Mouse (Mus musculus): ENCODE results near the gene Rhpn2. TPM values are rescaled to one million over a fixed set of nuclear protein-coding genes. Genes with fewer than 3 reads are reported as not detected.

Gene Rhpn2
- polyA plus RNA-seq, 1 experiment from 2014 or later: 3.6 TPM

GRCm38 (mm10) chr7:35333231-35333651, 729 bp upstream of the Rhpn2 start:
- peak; percentile 14; the same call in 1 of the 2 replicates for TF ChIP-seq CTCF (IDR thresholded peaks at IDR 0.05; ENCODE audit: low read depth)
- DNase-seq (peak; percentile 59), ATAC-seq (ENCODE audit: insufficient read depth) (peak; percentile 23; the same call in 1 of the 2 replicates)
- Histone ChIP-seq H3K9me3 (ENCODE audit: low read depth, low read length) (no peaks in the 10 kb centered on the region), H3K36me3 (ENCODE audit: insufficient read depth) (no peaks in the 10 kb centered on the region), H3K27ac (ENCODE audit: low read depth) (no peak overlapping the region), H3K4me3 (ENCODE audit: low read depth, low read length) (peak overlapping the region; percentile 56), H3K4me2 (peak overlapping the region; percentile 96), H3K4me1 (ENCODE audit: insufficient read depth) (no peaks in the 10 kb centered on the region), H3K27me3 (ENCODE audit: insufficient read depth, low read length) (peaks cover 22% of the 10 kb centered on the region), H3K9ac (peak overlapping the region; percentile 38)
- WGBS: under 1% methylated on average over 19 of the region's 19 CpGs

GRCm38 (mm10) chr7:35334527-35335452, 820 bp downstream of the Rhpn2 start:
- H3K4me2 ChIP-seq: peak overlapping the region; percentile 96
- H3K36me3 ChIP-seq (ENCODE audit: insufficient read depth): no peaks in the 10 kb centered on the region
- peaks cover 22% of the 10 kb centered on the region for H3K27me3 ChIP-seq (ENCODE audit: insufficient read depth, low read length)
- H3K4me1 ChIP-seq (ENCODE audit: insufficient read depth): no peaks in the 10 kb centered on the region
- peak; percentile 38 for DNase-seq
- no peaks in the 10 kb centered on the region for H3K9me3 ChIP-seq (ENCODE audit: low read depth, low read length)
- TF ChIP-seq CTCF (IDR thresholded peaks at IDR 0.05; ENCODE audit: low read depth): no peak
- H3K4me3 ChIP-seq (ENCODE audit: low read depth, low read length): peak overlapping the region; percentile 56
- WGBS: under 1% methylated on average over 51 of the region's 51 CpGs
- peak; percentile 19; the same call in 1 of the 2 replicates for ATAC-seq (ENCODE audit: insufficient read depth)
- H3K9ac ChIP-seq: peak overlapping the region; percentile 65
- peak overlapping the region; percentile 42; the same call in 1 of the 2 replicates for H3K27ac ChIP-seq (ENCODE audit: low read depth)

GRCm38 (mm10) chr7:35340196-35340595, 6.2 kb downstream of the Rhpn2 start:
- ATAC-seq (ENCODE audit: insufficient read depth) (no peak), DNase-seq (no peak)
- Histone ChIP-seq H3K9ac (no peak overlapping the region), H3K36me3 (ENCODE audit: insufficient read depth) (no peaks in the 10 kb centered on the region), H3K4me1 (ENCODE audit: insufficient read depth) (no peaks in the 10 kb centered on the region), H3K4me3 (ENCODE audit: low read depth, low read length) (no peak overlapping the region), H3K4me2 (no peak overlapping the region), H3K27ac (ENCODE audit: low read depth) (no peak overlapping the region), H3K9me3 (ENCODE audit: low read depth, low read length) (no peaks in the 10 kb centered on the region), H3K27me3 (ENCODE audit: insufficient read depth, low read length) (peaks cover 9% of the 10 kb centered on the region)
- no peak for TF ChIP-seq CTCF (IDR thresholded peaks at IDR 0.05; ENCODE audit: low read depth)
- 48% methylated on average over 5 of the region's 5 CpGs for WGBS

DNA sequence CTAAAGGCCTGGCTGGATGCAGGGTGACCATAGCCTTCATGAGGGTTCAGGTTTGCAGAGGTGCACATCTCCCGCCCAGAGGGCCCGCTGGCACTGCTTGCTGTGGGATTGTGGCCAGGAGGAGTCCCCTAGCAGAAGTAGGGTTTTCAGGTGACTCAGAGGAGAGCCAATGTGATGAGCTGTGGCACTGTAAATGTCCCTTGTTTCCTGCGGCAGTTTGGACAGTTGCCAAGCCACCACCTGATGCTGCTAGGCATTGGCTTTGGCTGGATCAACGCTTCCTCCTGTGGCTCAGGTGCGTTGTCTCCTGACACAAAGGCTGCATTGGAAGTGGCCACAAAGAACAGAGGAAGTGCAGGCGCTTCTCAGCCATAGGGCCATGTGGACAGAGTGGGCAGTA, 7.3 kb downstream of the Rhpn2 start:
- no peak for TF ChIP-seq CTCF (IDR thresholded peaks at IDR 0.05; ENCODE audit: low read depth)
- DNase-seq: no peak
- Histone ChIP-seq H3K36me3 (ENCODE audit: insufficient read depth) (no peaks in the 10 kb centered on the region), H3K4me3 (ENCODE audit: low read depth, low read length) (no peak overlapping the region), H3K27me3 (ENCODE audit: insufficient read depth, low read length) (peaks cover under 1% of the 10 kb centered on the region; the same call in 1 of the 2 replicates), H3K4me1 (ENCODE audit: insufficient read depth) (no peaks in the 10 kb centered on the region), H3K4me2 (no peak overlapping the region), H3K9ac (no peak overlapping the region), H3K27ac (ENCODE audit: low read depth) (no peak overlapping the region), H3K9me3 (ENCODE audit: low read depth, low read length) (no peaks in the 10 kb centered on the region)
- WGBS: 77% methylated on average over 6 of the region's 6 CpGs
- ATAC-seq (ENCODE audit: insufficient read depth): no peak

DNA sequence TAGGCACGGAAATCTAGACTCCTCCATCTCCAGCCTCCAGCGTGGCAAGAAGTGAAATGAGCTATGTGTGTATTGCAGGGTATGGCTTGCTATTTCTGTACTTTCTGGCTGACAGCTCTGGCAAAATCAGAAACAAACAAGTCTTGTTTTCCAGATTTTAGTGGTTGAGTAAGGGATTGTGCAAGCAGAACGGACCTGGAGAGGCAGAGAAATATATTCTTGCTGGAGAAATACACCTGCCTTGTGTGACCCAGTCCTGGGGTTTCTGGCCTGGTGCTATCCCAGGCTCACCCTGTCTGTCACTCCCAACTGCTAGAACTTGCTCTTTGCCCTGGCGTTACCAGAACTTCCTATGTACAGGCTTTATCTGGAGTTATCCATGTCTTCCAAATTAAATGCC, 8.5 kb downstream of the Rhpn2 start:
- WGBS: 44% methylated on average over 4 of the region's 4 CpGs
- Histone ChIP-seq H3K4me1 (ENCODE audit: insufficient read depth) (no peaks in the 10 kb centered on the region), H3K4me3 (ENCODE audit: low read depth, low read length) (no peak overlapping the region), H3K36me3 (ENCODE audit: insufficient read depth) (no peaks in the 10 kb centered on the region), H3K9me3 (ENCODE audit: low read depth, low read length) (no peaks in the 10 kb centered on the region), H3K27me3 (ENCODE audit: insufficient read depth, low read length) (no peaks in the 10 kb centered on the region), H3K4me2 (no peak overlapping the region), H3K27ac (ENCODE audit: low read depth) (no peak overlapping the region), H3K9ac (no peak overlapping the region)
- no peak for TF ChIP-seq CTCF (IDR thresholded peaks at IDR 0.05; ENCODE audit: low read depth)
- DNase-seq: no peak
- ATAC-seq (ENCODE audit: insufficient read depth): no peak

GRCm38 (mm10) chr7:35344785-35345330, 10.9 kb downstream of the Rhpn2 start:
- no peak for ATAC-seq (ENCODE audit: insufficient read depth)
- Histone ChIP-seq H3K9me3 (ENCODE audit: low read depth, low read length) (no peaks in the 10 kb centered on the region), H3K4me2 (no peak overlapping the region), H3K4me3 (ENCODE audit: low read depth, low read length) (no peak overlapping the region), H3K36me3 (ENCODE audit: insufficient read depth) (no peaks in the 10 kb centered on the region), H3K4me1 (ENCODE audit: insufficient read depth) (no peaks in the 10 kb centered on the region), H3K27me3 (ENCODE audit: insufficient read depth, low read length) (no peaks in the 10 kb centered on the region), H3K27ac (ENCODE audit: low read depth) (no peak overlapping the region), H3K9ac (no peak overlapping the region)
- 87% methylated on average over 5 of the region's 5 CpGs for WGBS
- TF ChIP-seq CTCF (IDR thresholded peaks at IDR 0.05; ENCODE audit: low read depth): no peak
- DNase-seq: no peak
